Comparison of ENCODE assay signal across 9 mouse cellular contexts in genomic region chr3:114903924-114904438, GRCm38 (mm10). TPM values are rescaled to one million over a fixed set of nuclear protein-coding genes. Genes with fewer than 3 reads are reported as not detected.
DNase-seq lines count a peak whose midpoint lies in the region; ATAC-seq and TF ChIP-seq lines count a peak whose summit lies in the region.
"Had no signal": no experiment of that assay in that cellular context is flagged by ENCODE, and none has a peak within 500 bp of the region (broad histone marks: within the 10 kb centered on the region; RNA-seq: fewer than 3 reads in every experiment).

Gene Olfm3 (plus strand): TSS chr3:114904078.

- no peaks in the 10 kb centered on the region for H3K36me3 ChIP-seq in lung, postnatal 0 days (ENCODE audit: insufficient read depth, low read length)
- no peaks in the 10 kb centered on the region for H3K36me3 ChIP-seq in intestine, postnatal 0 days (ENCODE audit: control insufficient read depth, insufficient read depth)
- no peaks in the 10 kb centered on the region for H3K36me3 ChIP-seq in limb, embryonic 10.5 days
- H3K36me3 ChIP-seq: lung, embryonic 15.5 days had no signal

- no peak within 1 kb of the TSS for H3K9ac ChIP-seq in lung, postnatal 0 days (replicated peaks; ENCODE audit: low read depth)
- H3K9ac ChIP-seq in intestine, postnatal 0 days (ENCODE audit: low read depth, low read length), result no peak within 1 kb of the TSS
- H3K9ac ChIP-seq: lung, embryonic 15.5 days had no signal

- no peak within 1 kb of the TSS for H3K27ac ChIP-seq in lung, postnatal 0 days (ENCODE audit: low read length)
- H3K27ac ChIP-seq in intestine, postnatal 0 days (ENCODE audit: low read depth, low read length), result no peak within 1 kb of the TSS
- no peak within 1 kb of the TSS for H3K27ac ChIP-seq in limb, embryonic 10.5 days
- H3K27ac ChIP-seq: lung, embryonic 15.5 days had no signal

- no peak for TF ChIP-seq EP300 in lung, postnatal 0 days (IDR thresholded peaks at IDR 0.05)

- 7% methylated on average over 21 of the region's 21 CpGs for WGBS in lung, postnatal 0 days
- WGBS in intestine, postnatal 0 days, result 6% methylated on average over 21 of the region's 21 CpGs
- WGBS in limb, embryonic 10.5 days, result 7% methylated on average over 21 of the region's 21 CpGs

- ATAC-seq in lung, postnatal 0 days, result no peak
- peak; percentile 79 for ATAC-seq in frontal cortex, adult (ENCODE audit: low TSS enrichment)
- ATAC-seq in intestine, postnatal 0 days, result no peak

- H3K4me2 ChIP-seq in lung, postnatal 0 days (replicated peaks; ENCODE audit: low read depth, low read length), result no peak within 1 kb of the TSS
- peak within 1 kb of the TSS; percentile 21; the same call in 1 of the 2 replicates for H3K4me2 ChIP-seq in intestine, postnatal 0 days (replicated peaks; ENCODE audit: low read depth)
- H3K4me2 ChIP-seq: lung, embryonic 15.5 days had no signal

- no peaks in the 10 kb centered on the region for H3K27me3 ChIP-seq in lung, postnatal 0 days (replicated peaks; ENCODE audit: insufficient read depth, low read length)
- H3K27me3 ChIP-seq in intestine, postnatal 0 days (replicated peaks; ENCODE audit: control insufficient read depth, insufficient read depth, low read length), result no peaks in the 10 kb centered on the region
- H3K27me3 ChIP-seq in limb, embryonic 10.5 days (ENCODE audit: low read depth, poor library complexity, severe bottlenecking), result no peaks in the 10 kb centered on the region
- H3K27me3 ChIP-seq: lung, embryonic 15.5 days had no signal

- TF ChIP-seq CTCF in lung, postnatal 0 days (IDR thresholded peaks at IDR 0.05), result no peak
- no peak for TF ChIP-seq CTCF in intestine, postnatal 0 days (IDR thresholded peaks at IDR 0.05; ENCODE audit: low read depth)

- no peaks in the 10 kb centered on the region for H3K9me3 ChIP-seq in lung, postnatal 0 days (ENCODE audit: low read length)
- H3K9me3 ChIP-seq in intestine, postnatal 0 days (ENCODE audit: control insufficient read depth), result no peaks in the 10 kb centered on the region
- no peaks in the 10 kb centered on the region for H3K9me3 ChIP-seq in limb, embryonic 10.5 days (replicated peaks)
- H3K9me3 ChIP-seq: lung, embryonic 15.5 days had no signal

- H3K4me1 ChIP-seq in lung, postnatal 0 days (ENCODE audit: insufficient read depth, low read depth, low read length), result no peaks in the 10 kb centered on the region
- H3K4me1 ChIP-seq in intestine, postnatal 0 days (replicated peaks; ENCODE audit: control insufficient read depth, insufficient read depth, low read length), result no peaks in the 10 kb centered on the region
- peaks cover 10% of the 10 kb centered on the region; the same call in 1 of the 2 replicates for H3K4me1 ChIP-seq in limb, embryonic 10.5 days
- H3K4me1 ChIP-seq: lung, embryonic 15.5 days had no signal

- H3K4me3 ChIP-seq in lung, postnatal 0 days (ENCODE audit: low read depth, low read length), result no peak within 1 kb of the TSS
- H3K4me3 ChIP-seq in intestine, postnatal 0 days (ENCODE audit: low read depth, low read length), result no peak within 1 kb of the TSS
- 0 out of 2 replicates have a peak within 1 kb of the TSS, but pooled peaks have one; percentile 14 for H3K4me3 ChIP-seq in limb, embryonic 10.5 days
- H3K4me3 ChIP-seq: lung, embryonic 15.5 days had no signal

- peak; percentile 8 for DNase-seq in lung, postnatal 0 days (ENCODE audit: low spot score)
- no peak for DNase-seq in lung, postnatal 36 days
- peak; percentile 88 for DNase-seq in cerebellum, adult 9-11 months
- DNase-seq in limb, embryonic 10.5 days (ENCODE audit: low spot score), result peak; percentile 78
- peak; percentile 38 for DNase-seq in ovary, postnatal 36 days (ENCODE audit: low spot score)
- no peak for DNase-seq in urinary bladder, adult 2 months (ENCODE audit: low spot score)

RNA-seq across cellular contexts. Expression of gene Olfm3, which starts in this region (rescaled TPM):
- polyA plus RNA-seq in lung, postnatal 0 days (2015; fragmentation: Nextera tagmentation; extraction: Ambion mirVana), result not detected in 2 replicates
- polyA plus RNA-seq in intestine, postnatal 0 days (2015; fragmentation: Nextera tagmentation; extraction: Ambion mirVana), result 0.10 TPM in 1 of 2 replicates, not detected in the other
- 0.08 and 0.11 TPM in 2 replicates for polyA plus RNA-seq in limb, embryonic 10.5 days (2016; fragmentation: Nextera tagmentation; extraction: Ambion mirVana)
- polyA plus RNA-seq in urinary bladder, adult 2 months (2012; rRNA removed), result 0.01 and 0.03 TPM in 2 replicates

Comparison
In these comparisons a context has a peak if more than half of its experiments do, and no peak if none do; other contexts are left out.
1. Peak in DNase-seq in lung, postnatal 0 days; RNA of the gene not detected or under 1 TPM.
2. Peak in DNase-seq and H3K4me3 ChIP-seq in limb, embryonic 10.5 days; RNA of the gene not detected or under 1 TPM.
3. DNase-seq: peak in cerebellum, adult 9-11 months (single experiment) and ovary, postnatal 36 days (single experiment); none in lung, postnatal 36 days (single experiment) and urinary bladder, adult 2 months (single experiment).